Mouse (Mus musculus): ENCODE data around the gene Glg1. TPM values are rescaled to one million over a fixed set of nuclear protein-coding genes. Genes with fewer than 3 reads are reported as not detected.
"Not testable (repeated sequence)": the region's sequence is repeated elsewhere in the genome, so short reads cannot be mapped to it uniquely, and the experiment has no call there.

The Glg1 gene
- total and polyA plus RNA-seq, 3 experiments: 13.8 to 32.2 (median 21.6) TPM

DNA sequence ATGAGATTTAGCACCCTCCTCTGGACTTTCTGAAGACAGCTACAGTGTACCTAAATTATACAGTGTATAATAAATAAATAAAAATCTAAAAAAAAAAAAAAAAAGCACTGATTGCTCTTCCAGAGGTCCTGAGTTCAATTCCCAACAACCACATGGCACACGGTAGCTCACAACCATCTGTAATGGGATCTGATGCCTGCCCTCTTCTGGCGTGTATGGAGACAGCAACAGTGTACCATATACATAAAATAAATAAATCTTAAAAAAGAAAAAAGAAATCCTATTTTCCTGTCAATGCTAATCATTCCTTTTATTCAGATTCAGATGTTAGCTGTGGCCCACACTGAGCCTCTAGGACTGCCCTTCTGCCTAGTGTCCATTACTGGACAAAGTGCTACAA, 9.3 kb upstream of the Glg1 start:
- dilution Hi-C loops (cut with MboI; ENCODE audit: extremely low pct_ligation_motif_present, extremely low pct_unique_long_range_greater_than_20kb, low sequenced_read_pairs): no loop called here
- no peak overlapping the region for H3K27ac ChIP-seq (ENCODE audit: insufficient read depth, low read depth)
- in situ Hi-C loops (cut with MboI; ENCODE audit: low pct_ligation_motif_present, low pct_unique_long_range_greater_than_20kb, low sequenced_read_pairs): no loop called here
- H3K9ac ChIP-seq (ENCODE audit: insufficient read depth, low read depth): no peak overlapping the region
- peaks cover 16% of the 10 kb centered on the region for H3K9me3 ChIP-seq (replicated peaks; ENCODE audit: low read length)
- TF ChIP-seq KAT2A (IDR thresholded peaks at IDR 0.05; ENCODE audit: insufficient replicate concordance, low read length): no peak
- TF ChIP-seq CTCF (conservative IDR thresholded peaks at IDR 0.05 in 1 of 2, IDR thresholded peaks at IDR 0.05 in 1 of 2; ENCODE audit: low read depth in 2 of 2, low read length in 2 of 2): 0 out of 4 replicates have a peak, but pooled peaks of 1 of the 2 experiments have one; percentile 1
- TF ChIP-seq GABPA (IDR thresholded peaks at IDR 0.05; ENCODE audit: insufficient replicate concordance, low read depth, low read length): no peak
- no peak for TF ChIP-seq JUND (conservative IDR thresholded peaks at IDR 0.05; ENCODE audit: low read depth, low read length)
- no peak for TF ChIP-seq CHD1 (IDR thresholded peaks at IDR 0.05; ENCODE audit: low read depth, low read length)
- no peak for TF ChIP-seq USF1 (IDR thresholded peaks at IDR 0.05; ENCODE audit: low read depth, low read length)
- TF ChIP-seq IRF4 (IDR thresholded peaks at IDR 0.05; ENCODE audit: low read depth, low read length): no peak
- peaks cover 24 to 27% of the 10 kb centered on the region in 2 experiments for H3K36me3 ChIP-seq (replicated peaks in 1 of 2; ENCODE audit: control insufficient read depth in 1 of 2, insufficient read depth in 1 of 2, low read length in 1 of 2)
- H3K4me1 ChIP-seq (ENCODE audit: control insufficient read depth in 1 of 2, insufficient read depth in 2 of 2): no peaks in the 10 kb centered on the region
- no peak overlapping the region for H3K4me2 ChIP-seq (ENCODE audit: insufficient read depth, low read depth, poor library complexity, severe bottlenecking)
- no peak for DNase-seq (ENCODE audit: extremely low read depth)
- no peaks in the 10 kb centered on the region for H3K27me3 ChIP-seq (replicated peaks)
- H3K79me2 ChIP-seq (replicated peaks; ENCODE audit: control insufficient read depth, extremely low read depth, insufficient read depth, poor library complexity, severe bottlenecking): no peaks in the 10 kb centered on the region
- no peak overlapping the region for H3K4me3 ChIP-seq (replicated peaks in 1 of 3; ENCODE audit: low read depth in 2 of 3, low read length in 2 of 3, poor library complexity in 1 of 3)

DNA sequence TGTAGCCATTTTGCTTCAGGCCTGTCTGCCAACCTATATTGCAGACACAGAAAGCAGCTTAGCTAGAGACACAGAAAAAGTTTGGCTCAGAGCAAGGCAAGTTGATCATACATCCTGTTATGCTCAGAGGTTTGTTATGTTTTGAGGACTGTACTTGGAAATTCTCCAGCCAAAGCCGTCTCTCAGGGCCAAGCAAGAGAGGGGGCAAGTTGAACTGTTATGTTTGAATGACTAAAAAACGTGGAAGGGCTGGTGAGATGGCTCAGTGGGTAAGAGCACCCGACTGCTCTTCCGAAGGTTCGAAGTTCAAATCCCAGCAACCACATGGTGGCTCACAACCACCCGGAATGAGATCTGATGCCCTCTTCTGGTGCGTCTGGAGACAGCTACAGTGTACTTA, 7.1 kb upstream of the Glg1 start:
- H3K9ac ChIP-seq (ENCODE audit: insufficient read depth, low read depth); H3K27ac ChIP-seq (ENCODE audit: insufficient read depth, low read depth); in situ Hi-C loops (cut with MboI; ENCODE audit: low pct_ligation_motif_present, low pct_unique_long_range_greater_than_20kb, low sequenced_read_pairs); dilution Hi-C loops (cut with MboI; ENCODE audit: extremely low pct_ligation_motif_present, extremely low pct_unique_long_range_greater_than_20kb, low sequenced_read_pairs); H3K79me2 ChIP-seq (replicated peaks; ENCODE audit: control insufficient read depth, extremely low read depth, insufficient read depth, poor library complexity, severe bottlenecking); H3K4me3 ChIP-seq (replicated peaks in 1 of 3; ENCODE audit: low read depth in 2 of 3, low read length in 2 of 3, poor library complexity in 1 of 3); H3K27me3 ChIP-seq (replicated peaks); H3K4me1 ChIP-seq (ENCODE audit: control insufficient read depth in 1 of 2, insufficient read depth in 2 of 2); H3K4me2 ChIP-seq (ENCODE audit: insufficient read depth, low read depth, poor library complexity, severe bottlenecking); DNase-seq (ENCODE audit: extremely low read depth): not testable (repeated sequence)
- H3K36me3 ChIP-seq (replicated peaks in 1 of 2; ENCODE audit: control insufficient read depth in 1 of 2, insufficient read depth in 1 of 2, low read length in 1 of 2): peaks cover 14 to 18% of the 10 kb centered on the region in 2 experiments
- H3K9me3 ChIP-seq (replicated peaks; ENCODE audit: low read length): peaks cover 16% of the 10 kb centered on the region

DNA sequence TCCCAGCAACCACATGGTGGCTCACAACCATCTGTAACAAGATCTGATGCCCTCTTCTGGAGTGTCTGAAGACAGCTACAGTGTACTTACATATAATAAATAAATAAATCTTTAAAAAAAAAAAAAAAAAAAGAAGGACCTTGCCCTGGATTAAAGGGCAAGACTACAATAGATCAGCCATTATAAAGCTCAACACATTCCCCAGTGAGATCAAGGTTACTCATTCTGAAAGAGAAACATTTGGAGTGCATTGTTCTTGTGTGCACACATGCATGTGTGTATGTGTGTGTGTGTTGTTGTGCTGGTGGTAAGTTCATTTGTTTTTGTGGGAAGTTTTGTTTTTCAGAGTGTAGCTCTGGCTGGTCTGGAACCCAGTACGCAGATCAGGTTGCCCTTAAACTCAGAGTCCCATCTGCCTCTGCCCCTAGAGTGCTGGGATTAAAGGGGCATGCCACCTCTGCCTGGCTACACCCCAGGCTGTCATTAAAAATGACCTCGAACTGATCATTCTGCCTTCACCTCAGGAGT, 5.7 kb upstream of the Glg1 start:
- in situ Hi-C loops (cut with MboI; ENCODE audit: low pct_ligation_motif_present, low pct_unique_long_range_greater_than_20kb, low sequenced_read_pairs): no loop called here
- dilution Hi-C loops (cut with MboI; ENCODE audit: extremely low pct_ligation_motif_present, extremely low pct_unique_long_range_greater_than_20kb, low sequenced_read_pairs): no loop called here
- Histone ChIP-seq H3K4me3 (replicated peaks in 1 of 3; ENCODE audit: low read depth in 2 of 3, low read length in 2 of 3, poor library complexity in 1 of 3) (no peak overlapping the region), H3K9ac (ENCODE audit: insufficient read depth, low read depth) (no peak overlapping the region), H3K4me1 (ENCODE audit: control insufficient read depth in 1 of 2, insufficient read depth in 2 of 2) (peaks cover 0 to 6% of the 10 kb centered on the region in 2 experiments; a peak in 1 of 4 replicates), H3K9me3 (replicated peaks; ENCODE audit: low read length) (peaks cover 16% of the 10 kb centered on the region), H3K4me2 (ENCODE audit: insufficient read depth, low read depth, poor library complexity, severe bottlenecking) (no peak overlapping the region), H3K79me2 (replicated peaks; ENCODE audit: control insufficient read depth, extremely low read depth, insufficient read depth, poor library complexity, severe bottlenecking) (no peaks in the 10 kb centered on the region), H3K36me3 (replicated peaks in 1 of 2; ENCODE audit: control insufficient read depth in 1 of 2, insufficient read depth in 1 of 2, low read length in 1 of 2) (peaks cover under 1 to 9% of the 10 kb centered on the region in 2 experiments), H3K27me3 (replicated peaks) (no peaks in the 10 kb centered on the region), H3K27ac (ENCODE audit: insufficient read depth, low read depth) (no peak overlapping the region)
- no peak for DNase-seq (ENCODE audit: extremely low read depth)
- no peak for TF ChIP-seq CTCF (conservative IDR thresholded peaks at IDR 0.05 in 1 of 2, IDR thresholded peaks at IDR 0.05 in 1 of 2; ENCODE audit: low read depth in 2 of 2, low read length in 2 of 2)
- no peak for TF ChIP-seq RCOR1 (conservative IDR thresholded peaks at IDR 0.05; ENCODE audit: low read depth, low read length)
- no peak for TF ChIP-seq USF2 (conservative IDR thresholded peaks at IDR 0.05; ENCODE audit: low read depth, low read length)
- TF ChIP-seq SIN3A (IDR thresholded peaks at IDR 0.05; ENCODE audit: low read length): no peak
- no peak for TF ChIP-seq MAX (IDR thresholded peaks at IDR 0.05; ENCODE audit: low read length)
- TF ChIP-seq CHD2 (IDR thresholded peaks at IDR 0.05; ENCODE audit: low read length): no peak
- TF ChIP-seq JUND (conservative IDR thresholded peaks at IDR 0.05; ENCODE audit: low read depth, low read length): no peak
- TF ChIP-seq KAT2A (IDR thresholded peaks at IDR 0.05; ENCODE audit: insufficient replicate concordance, low read length): no peak
